Mouse (Mus musculus) right cerebral cortex, postnatal 36 days (tissue): ENCODE data around the gene Gtsf1.

Source experiments
- DNase-seq, 2 experiments: peaks; one replicate each; pipeline ENCODE4 v3.0.0; 2022; ENCODE audit warnings: low spot score in 2 of 2, mixed read lengths in 1 of 2

Gtsf1 gene

GRCm38 (mm10) chr15:103377752-103378664 is 52.3 kb downstream of the Gtsf1 start:
- no peak for DNase-seq

GRCm38 (mm10) chr15:103376837-103377269 is 53.4 kb downstream of the Gtsf1 start:
- no peak for DNase-seq

- no peak for DNase-seq
These were observed 55.0 kb downstream of the Gtsf1 start for GRCm38 (mm10) chr15:103375112-103375800.

- no peak for DNase-seq
These were observed 57.8 kb downstream of the Gtsf1 start for GRCm38 (mm10) chr15:103372461-103372860.

DNA sequence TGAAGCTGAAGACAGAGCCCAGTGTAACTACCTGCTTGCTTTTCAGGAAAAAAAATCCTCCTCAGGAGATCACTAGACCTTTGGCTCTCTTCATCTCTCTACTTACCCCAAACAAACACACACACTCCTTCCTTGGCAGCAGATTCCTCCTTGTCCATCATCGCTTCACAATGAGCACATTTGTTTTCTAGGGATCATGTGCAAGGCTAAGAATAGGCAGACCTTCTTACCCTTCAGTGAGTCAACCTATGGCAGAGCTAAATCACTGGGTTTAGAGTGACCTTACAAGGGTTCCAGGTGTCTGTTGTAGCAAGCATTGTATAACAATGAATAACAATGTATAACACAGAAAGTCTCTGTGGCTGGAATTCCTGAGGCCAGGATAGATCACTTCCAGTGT is 58.5 kb downstream of the Gtsf1 start:
- DNase-seq: no peak

DNA sequence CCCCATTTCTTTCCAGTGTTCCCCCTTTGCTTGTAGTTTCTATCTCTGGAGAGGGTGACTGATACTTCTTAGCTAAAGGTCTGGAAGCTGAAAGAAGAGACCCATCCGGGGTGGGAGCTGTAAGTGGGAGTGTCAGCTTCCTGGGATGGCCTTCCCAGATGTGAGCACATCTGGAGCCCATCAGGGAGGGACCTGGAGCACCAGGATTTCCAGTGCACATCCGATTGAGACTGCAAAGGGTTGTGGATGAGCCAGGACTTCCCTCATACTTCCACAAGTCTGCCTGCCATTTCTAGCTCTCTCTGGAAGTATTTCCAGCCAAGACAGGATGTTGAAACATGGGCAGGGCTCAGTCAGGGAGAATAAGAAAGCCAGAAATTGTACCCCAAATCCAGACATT is 59.1 kb downstream of the Gtsf1 start:
- no peak for DNase-seq

- no peak for DNase-seq
These were observed 59.8 kb downstream of the Gtsf1 start for GRCm38 (mm10) chr15:103370462-103370861.

DNA sequence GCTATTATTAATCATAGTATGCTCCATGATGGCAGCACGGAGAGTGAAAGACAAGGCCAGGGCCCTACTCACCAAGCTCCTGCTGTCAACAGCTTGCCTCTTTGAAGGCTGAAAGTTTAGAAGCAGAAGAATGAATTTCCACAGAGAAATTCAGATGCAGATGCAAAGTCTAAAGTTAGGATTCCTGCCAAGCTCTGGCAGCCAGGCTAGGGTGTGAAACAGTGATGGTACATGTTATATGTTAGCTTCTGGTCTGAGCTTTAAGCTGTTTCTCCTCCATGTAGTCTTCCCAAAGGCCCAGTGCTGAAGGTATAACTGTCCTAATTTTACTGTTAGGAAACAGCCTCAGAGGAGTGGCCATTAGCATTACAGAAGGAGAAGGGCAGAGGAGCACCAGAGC is 61.1 kb downstream of the Gtsf1 start:
- no peak for DNase-seq

- DNase-seq: no peak
These were observed 61.9 kb downstream of the Gtsf1 start for GRCm38 (mm10) chr15:103368179-103368940.

GRCm38 (mm10) chr15:103366376-103367149 is 63.7 kb downstream of the Gtsf1 start, which contains the start of gene Itga5:
Gene Itga5 (minus strand): TSS chr15:103366763.
- DNase-seq: no peak

- DNase-seq: no peak
These were observed 64.5 kb downstream of the Gtsf1 start for GRCm38 (mm10) chr15:103365471-103366375.

- no peak for DNase-seq
These were observed 65.5 kb downstream of the Gtsf1 start for GRCm38 (mm10) chr15:103364761-103365160.

GRCm38 (mm10) chr15:103363809-103364208 is 66.5 kb downstream of the Gtsf1 start:
- no peak for DNase-seq

DNA sequence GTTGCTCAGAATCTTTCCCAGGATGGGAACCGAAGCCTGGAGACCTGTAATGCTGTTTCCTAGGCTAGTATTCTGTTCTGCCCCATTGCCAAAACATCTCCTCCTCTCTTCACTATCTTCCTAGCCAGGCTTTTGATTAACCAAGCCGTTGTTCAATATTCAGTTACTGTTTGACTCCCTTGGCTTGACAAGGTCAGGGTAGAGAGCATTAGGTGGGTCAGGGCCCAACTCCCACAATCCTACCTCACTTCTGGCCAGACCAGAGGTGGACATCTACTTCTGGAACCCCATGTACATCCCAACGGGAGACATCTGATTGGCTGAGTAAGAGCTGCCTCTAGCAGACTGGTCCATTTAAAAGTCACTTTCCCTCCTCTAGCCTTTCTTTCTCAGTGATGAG is 67.3 kb downstream of the Gtsf1 start:
- DNase-seq: no peak

DNA sequence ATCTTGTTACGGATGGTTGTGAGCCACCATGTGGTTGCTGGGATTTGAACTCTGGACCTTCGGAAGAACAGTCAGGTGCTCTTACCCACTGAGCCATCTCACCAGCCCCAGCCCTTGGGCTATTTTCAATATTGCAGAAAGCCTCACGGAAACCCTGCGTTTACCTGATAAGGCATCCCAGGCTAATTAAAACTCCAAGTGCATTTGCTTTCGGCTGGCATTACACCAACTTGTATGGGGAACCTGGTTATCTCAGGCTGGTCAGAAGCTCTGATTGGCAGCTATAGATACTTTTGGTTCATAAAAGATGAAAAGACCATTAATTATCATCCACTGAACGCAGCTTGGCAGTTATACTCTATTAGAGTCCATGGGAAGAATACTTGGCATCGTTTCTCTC is 67.9 kb downstream of the Gtsf1 start:
- no peak for DNase-seq

GRCm38 (mm10) chr15:103361269-103361668 is 69.0 kb downstream of the Gtsf1 start:
- no peak for DNase-seq

GRCm38 (mm10) chr15:103359869-103360602 is 70.2 kb downstream of the Gtsf1 start:
- DNase-seq: no peak

DNA sequence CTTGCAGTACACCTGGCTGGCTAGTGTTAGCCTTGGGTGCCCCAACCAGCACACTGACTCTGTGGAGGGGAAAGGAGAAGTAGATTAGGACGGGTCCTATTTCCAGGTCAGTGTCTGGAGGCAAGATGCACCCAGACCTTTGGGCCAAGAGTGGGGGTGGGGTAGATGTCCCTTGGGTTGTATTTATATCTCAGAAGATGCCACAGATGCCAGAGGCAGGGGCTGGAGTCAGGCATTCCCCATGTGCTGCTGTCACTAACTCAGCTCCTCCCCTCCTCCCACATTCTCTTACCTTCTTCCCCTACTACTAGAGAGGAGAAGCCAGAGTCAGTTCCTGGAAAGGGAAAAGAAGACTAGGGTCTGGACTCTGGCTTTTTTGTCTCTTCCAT is 71.2 kb downstream of the Gtsf1 start:
- DNase-seq: no peak

GRCm38 (mm10) chr15:103358278-103359121 is 71.8 kb downstream of the Gtsf1 start:
- no peak for DNase-seq
